Mouse (Mus musculus) neural tube, embryonic 14.5 days (tissue): ENCODE results near the gene Arhgap11a. TPM values are rescaled to one million over a fixed set of nuclear protein-coding genes. Genes with fewer than 3 reads are reported as not detected.

Experiments used
- polyA plus RNA-seq: library from polyadenylated mRNA; unstranded; fragments of >200 nt; fragmentation: Nextera tagmentation; extraction: Ambion mirVana; gene quantifications from 2 replicates; pipeline ENCODE4 v1.2.1, GENCODE M21; 2014

Gene Arhgap11a
- polyA plus RNA-seq, 1 experiment from 2014 or later, result 0.48 TPM

Other genes starting within 250 kb of the Arhgap11a start
- 2.3 and 2.8 TPM in 2 replicates for gene Grem1, start 90.0 kb downstream of the Arhgap11a start, polyA plus RNA-seq
- 244 and 315 TPM in 2 replicates for gene Scg5, start 19.5 kb downstream of the Arhgap11a start, polyA plus RNA-seq
- gene Gjd2, start 165.0 kb upstream of the Arhgap11a start, polyA plus RNA-seq, result 5.7 and 7.2 TPM in 2 replicates
- gene Actc1, start 204.9 kb upstream of the Arhgap11a start, polyA plus RNA-seq, result 5.4 and 10.0 TPM in 2 replicates